Mouse (Mus musculus): ENCODE data around the gene Tmem259.

- no peak for TF ChIP-seq CTCF (IDR thresholded peaks at IDR 0.05; ENCODE audit: low read depth)
- TF ChIP-seq EP300 (IDR thresholded peaks at IDR 0.05; ENCODE audit: low read depth), result no peak
Observed at GRCm38 (mm10) chr10:80021320-80021641, 37.2 kb upstream of the Tmem259 start.
